Comparison of ENCODE assay signal across 8 mouse cellular contexts in the genomic region with DNA sequence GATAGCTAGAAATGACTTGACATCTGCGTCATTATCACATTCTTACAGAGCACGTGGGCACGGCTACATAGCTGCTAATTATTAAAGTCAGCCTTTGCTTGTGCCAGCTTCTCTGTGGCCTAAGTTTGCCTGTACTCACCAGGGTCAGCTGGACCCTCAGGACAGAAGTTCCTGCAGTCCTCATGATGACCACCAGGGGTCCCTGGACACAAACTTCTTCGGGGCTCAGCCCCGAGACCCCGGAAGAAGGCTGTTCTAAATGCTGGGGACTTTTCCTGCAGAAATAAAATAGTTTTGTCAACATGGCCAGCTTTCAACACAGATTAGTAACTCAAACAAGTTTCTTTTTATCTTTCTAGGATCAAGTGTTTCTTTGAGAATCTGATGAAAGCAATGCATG.
DNase-seq lines count a peak whose midpoint lies in the region; TF ChIP-seq lines count a peak whose summit lies in the region.

No protein-coding gene starts in this region.

- TF ChIP-seq POLR2A in bone marrow macrophage, adult 2 months (IDR thresholded peaks at IDR 0.05; ENCODE audit: borderline replicate concordance, low read depth, low read length) = no peak

- no peak overlapping the region for H3K4me3 ChIP-seq in bone marrow macrophage, adult 2 months (ENCODE audit: insufficient read depth, low read length)

- H3K27ac ChIP-seq in bone marrow macrophage, adult 2 months (ENCODE audit: insufficient read depth, low read depth, low read length) = no peak overlapping the region

- DNase-seq in gastrocnemius, postnatal 10 days = peak; percentile 51
- no peak for DNase-seq in gastrocnemius, postnatal 25 days
- DNase-seq in ovary, postnatal 36 days (ENCODE audit: low spot score) = peak; percentile 25
- DNase-seq in ovary, adult 18-20 months (ENCODE audit: low spot score) = no peak
- DNase-seq in hindlimb bud, embryonic 11.5 days (ENCODE audit: extremely low spot score, low read depth, low spot score) = peak; percentile 47
- peak; percentile 16 to 27 for DNase-seq in natural killer cell, adult 2 months (ENCODE audit: low spot score in 2 of 2)
- DNase-seq in layer of hippocampus, postnatal 36 days = no peak

- H3K4me1 ChIP-seq in bone marrow macrophage, adult 2 months (ENCODE audit: control insufficient read depth, insufficient read depth, low read length) = peaks cover 6% of the 10 kb centered on the region

- TF ChIP-seq CTCF in bone marrow macrophage, adult 2 months (IDR thresholded peaks at IDR 0.05; ENCODE audit: low read depth, low read length) = peak; percentile 69

Comparison
In these comparisons a context has a peak if more than half of its experiments do, and no peak if none do; other contexts are left out.
1. DNase-seq: peak in gastrocnemius, postnatal 10 days (single experiment), ovary, postnatal 36 days (single experiment), hindlimb bud, embryonic 11.5 days (single experiment) and natural killer cell, adult 2 months (2 of 2); none in gastrocnemius, postnatal 25 days (single experiment), ovary, adult 18-20 months (single experiment) and layer of hippocampus, postnatal 36 days (0 of 2).